10 mouse cellular contexts compared by ENCODE assay signal in genomic region chr15:97003851-97004524, GRCm38 (mm10). TPM values are rescaled to one million over a fixed set of nuclear protein-coding genes. Genes with fewer than 3 reads are reported as not detected.
DNase-seq lines count a peak whose midpoint lies in the region; ATAC-seq lines count a peak whose summit lies in the region.
"Had no signal": no experiment of that assay in that cellular context is flagged by ENCODE, and none has a peak within 500 bp of the region (broad histone marks: within the 10 kb centered on the region; RNA-seq: fewer than 3 reads in every experiment).

No protein-coding gene starts in this region.

- H3K36me3 ChIP-seq in kidney, embryonic 14.5 days (ENCODE audit: control insufficient read depth, insufficient read depth, low read length): peaks cover 7% of the 10 kb centered on the region; the same call in 1 of the 2 replicates
- H3K36me3 ChIP-seq in forebrain, embryonic 10.5 days (replicated peaks): peaks cover 9% of the 10 kb centered on the region; the same call in 1 of the 2 replicates
- H3K36me3 ChIP-seq: hindbrain, embryonic 15.5 days; neural tube, embryonic 12.5 days had no signal

- no peaks in the 10 kb centered on the region for H3K27me3 ChIP-seq in kidney, embryonic 14.5 days (ENCODE audit: control insufficient read depth, insufficient read depth, low read length)
- no peaks in the 10 kb centered on the region for H3K27me3 ChIP-seq in forebrain, embryonic 10.5 days (ENCODE audit: poor library complexity, severe bottlenecking)
- H3K27me3 ChIP-seq: hindbrain, embryonic 15.5 days; neural tube, embryonic 12.5 days had no signal

- H3K4me2 ChIP-seq in kidney, embryonic 14.5 days (replicated peaks; ENCODE audit: low read depth, low read length): no peak overlapping the region

- intact Hi-C loops in left cerebral cortex, postnatal 4 days (cut with DNase I): no loop called here

- 45% methylated on average over 10 of the region's 10 CpGs for WGBS in kidney, embryonic 14.5 days
- WGBS in forebrain, embryonic 10.5 days: 82% methylated on average over 10 of the region's 10 CpGs

- H3K4me3 ChIP-seq in kidney, embryonic 14.5 days (ENCODE audit: low read length): no peak overlapping the region
- H3K4me3 ChIP-seq in forebrain, embryonic 10.5 days: no peak overlapping the region
- H3K4me3 ChIP-seq: neural tube, embryonic 12.5 days had no signal

- ATAC-seq in kidney, embryonic 14.5 days (ENCODE audit: low FRiP score, low TSS enrichment): peak; percentile 39; the same call in 1 of the 2 replicates

- peaks cover 22% of the 10 kb centered on the region for H3K4me1 ChIP-seq in kidney, embryonic 14.5 days (ENCODE audit: control insufficient read depth, insufficient read depth, low read length)
- H3K4me1 ChIP-seq in forebrain, embryonic 10.5 days: peaks cover 34% of the 10 kb centered on the region
- H3K4me1 ChIP-seq: neural tube, embryonic 12.5 days had no signal

- no peak overlapping the region for H3K9ac ChIP-seq in kidney, embryonic 14.5 days (ENCODE audit: low read depth, low read length)
- H3K9ac ChIP-seq: hindbrain, embryonic 15.5 days; neural tube, embryonic 12.5 days had no signal

- no peaks in the 10 kb centered on the region for H3K9me3 ChIP-seq in kidney, embryonic 14.5 days (ENCODE audit: control insufficient read depth, low read length)
- no peaks in the 10 kb centered on the region for H3K9me3 ChIP-seq in forebrain, embryonic 10.5 days
- H3K9me3 ChIP-seq: hindbrain, embryonic 15.5 days; neural tube, embryonic 12.5 days had no signal

- peak; percentile 81 for DNase-seq in gastrocnemius, adult 18-20 months (ENCODE audit: low spot score)
- no peak for DNase-seq in gastrocnemius, postnatal 10 days
- peak; percentile 73 for DNase-seq in heart, adult 8-10 months (ENCODE audit: low spot score)
- DNase-seq in mesoderm, embryonic 11.5 days (ENCODE audit: low read depth, low spot score): peak; percentile 58
- no peak for DNase-seq in right cerebral cortex, postnatal 4 days
- DNase-seq in left cerebral cortex, postnatal 4 days: no peak
- no peak for DNase-seq in forebrain, embryonic 10.5 days (ENCODE audit: extremely low spot score, low spot score)

- H3K27ac ChIP-seq in kidney, embryonic 14.5 days (ENCODE audit: low read depth, low read length): no peak overlapping the region
- no peak overlapping the region for H3K27ac ChIP-seq in forebrain, embryonic 10.5 days
- H3K27ac ChIP-seq: hindbrain, embryonic 15.5 days; neural tube, embryonic 12.5 days had no signal

RNA-seq across cellular contexts. Expression of gene Slc38a4, which starts 51.8 kb away (rescaled TPM):
- 100 to 1,000 TPM; 117 to 129 TPM for total RNA-seq in gastrocnemius, adult 18-20 months (2021)
- 100 to 1,000 TPM; 155 to 167 TPM for total RNA-seq in gastrocnemius, postnatal 10 days (2021)
- 1 to 10 TPM; 3.0 to 5.3 (median 3.7) TPM for total RNA-seq in heart, adult 8-10 months (2022)
- 74.4 and 88.4 TPM in 2 replicates for polyA plus RNA-seq in kidney, embryonic 14.5 days (2014; fragmentation: Nextera tagmentation; extraction: Ambion mirVana)
- 1 to 10 TPM; 2.8 to 3.1 TPM for total RNA-seq in left cerebral cortex, postnatal 4 days (2021)
- 31.2 and 33.2 TPM in 2 replicates for polyA plus RNA-seq in forebrain, embryonic 10.5 days (2016; fragmentation: Nextera tagmentation; extraction: Ambion mirVana)

Comparison
In these comparisons a context has a peak if more than half of its experiments do, and no peak if none do; other contexts are left out.
1. DNase-seq: peak in gastrocnemius, adult 18-20 months (single experiment), heart, adult 8-10 months (single experiment) and mesoderm, embryonic 11.5 days (single experiment); none in gastrocnemius, postnatal 10 days (single experiment), right cerebral cortex, postnatal 4 days (single experiment), left cerebral cortex, postnatal 4 days (single experiment) and forebrain, embryonic 10.5 days (single experiment).
2. RNA of gene Slc38a4, which starts 51.8 kb away (total RNA-seq): 155 to 167 TPM in gastrocnemius, postnatal 10 days and 117 to 129 TPM in gastrocnemius, adult 18-20 months; 3.0 to 5.3 TPM in heart, adult 8-10 months and 2.8 to 3.1 TPM in left cerebral cortex, postnatal 4 days; every median in the first group is over 10 times any median in the second.